In the genomic region with DNA sequence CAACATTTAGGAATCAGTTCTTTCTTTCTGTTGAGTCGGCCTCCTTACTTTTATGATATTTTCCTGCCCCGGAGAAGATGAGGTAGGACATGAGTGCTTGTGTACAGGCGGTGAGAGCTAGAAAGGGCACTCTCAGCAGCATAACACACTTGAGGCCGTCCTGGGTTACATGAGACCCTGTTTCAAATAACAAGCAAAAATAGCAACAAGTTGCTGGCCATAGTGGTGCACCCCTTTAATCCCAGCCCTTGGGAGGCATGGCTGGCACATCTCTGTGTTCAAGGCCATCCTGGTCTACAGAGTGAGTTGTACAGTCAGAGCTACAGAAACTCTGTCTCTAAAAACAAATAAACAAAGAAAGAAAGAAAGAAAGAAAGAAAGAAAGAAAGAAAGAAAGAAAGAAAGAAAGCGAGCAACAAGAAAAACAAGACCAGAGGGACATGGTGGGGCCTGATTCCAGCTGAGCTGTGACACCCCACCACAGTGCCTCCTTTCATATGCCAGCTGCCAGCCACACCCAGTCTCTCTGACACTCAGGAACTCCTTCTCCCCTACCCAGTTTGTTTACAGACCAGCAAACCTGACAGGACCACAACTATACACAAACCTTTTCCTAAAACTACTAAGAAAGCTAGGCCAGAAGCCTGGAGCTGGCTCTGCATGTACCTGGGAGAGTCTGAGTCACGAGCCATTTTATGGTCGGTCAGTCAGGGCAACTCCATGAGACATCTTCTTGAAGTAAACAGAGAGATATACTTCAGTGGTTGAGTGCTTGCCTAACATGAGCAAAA, we compare ENCODE assay signal across 8 mouse cellular contexts. TPM values are rescaled to one million over a fixed set of nuclear protein-coding genes. Genes with fewer than 3 reads are reported as not detected.
DNase-seq lines count a peak whose midpoint lies in the region; ATAC-seq and TF ChIP-seq lines count a peak whose summit lies in the region.

No protein-coding gene starts in this region.

- H3K27ac ChIP-seq in kidney, embryonic 15.5 days, result peak overlapping the region; percentile 98
- peak overlapping the region; percentile 99 for H3K27ac ChIP-seq in forebrain, embryonic 15.5 days (replicated peaks)
- H3K27ac ChIP-seq in liver, embryonic 14.5 days, result peak overlapping the region; percentile 70
- H3K27ac ChIP-seq in stomach, embryonic 15.5 days, result peak overlapping the region; percentile 98; the same call in 1 of the 2 replicates

- WGBS in kidney, embryonic 15.5 days, result 69% methylated on average over 7 of the region's 7 CpGs
- WGBS in forebrain, embryonic 15.5 days, result 87% methylated on average over 7 of the region's 7 CpGs
- 62% methylated on average over 7 of the region's 7 CpGs for WGBS in liver, embryonic 14.5 days (ENCODE audit: insufficient replicate concordance)
- WGBS in stomach, embryonic 15.5 days, result 66% methylated on average over 7 of the region's 7 CpGs

- TF ChIP-seq EP300 in liver, embryonic 14.5 days (IDR thresholded peaks at IDR 0.05; ENCODE audit: low read depth), result no peak

- peaks cover 16% of the 10 kb centered on the region; the same call in 1 of the 2 replicates for H3K36me3 ChIP-seq in kidney, embryonic 15.5 days
- H3K36me3 ChIP-seq in forebrain, embryonic 15.5 days, result peaks cover 28% of the 10 kb centered on the region
- no peaks in the 10 kb centered on the region for H3K36me3 ChIP-seq in liver, embryonic 14.5 days (replicated peaks; ENCODE audit: control insufficient read depth, insufficient read depth, low read depth)
- no peaks in the 10 kb centered on the region for H3K36me3 ChIP-seq in stomach, embryonic 15.5 days

- H3K4me3 ChIP-seq in kidney, embryonic 15.5 days (replicated peaks), result peak overlapping the region; percentile 59
- H3K4me3 ChIP-seq in forebrain, embryonic 15.5 days, result peak overlapping the region; percentile 53; the same call in 1 of the 2 replicates
- peak overlapping the region in 1 of 2 experiments; percentile 74; a peak in 2 of 4 replicates for H3K4me3 ChIP-seq in liver, embryonic 14.5 days (ENCODE audit: insufficient read depth in 1 of 2, low read depth in 2 of 2, low read length in 2 of 2)
- H3K4me3 ChIP-seq in stomach, embryonic 15.5 days (replicated peaks), result peak overlapping the region; percentile 62

- H3K9ac ChIP-seq in kidney, embryonic 15.5 days, result peak overlapping the region; percentile 62; the same call in 1 of the 2 replicates
- H3K9ac ChIP-seq in forebrain, embryonic 15.5 days (replicated peaks), result no peak overlapping the region
- peak overlapping the region; percentile 20; the same call in 1 of the 2 replicates for H3K9ac ChIP-seq in liver, embryonic 14.5 days (replicated peaks)
- H3K9ac ChIP-seq in stomach, embryonic 15.5 days, result no peak overlapping the region; the same call in 1 of the 2 replicates

- H3K27me3 ChIP-seq in kidney, embryonic 15.5 days, result no peaks in the 10 kb centered on the region
- H3K27me3 ChIP-seq in forebrain, embryonic 15.5 days, result no peaks in the 10 kb centered on the region
- H3K27me3 ChIP-seq in liver, embryonic 14.5 days (ENCODE audit: control insufficient read depth, insufficient read depth, low read length), result no peaks in the 10 kb centered on the region
- no peaks in the 10 kb centered on the region for H3K27me3 ChIP-seq in stomach, embryonic 15.5 days (replicated peaks)

- no peak for TF ChIP-seq CTCF in liver, embryonic 14.5 days (IDR thresholded peaks at IDR 0.05; ENCODE audit: low read depth)

- H3K9me3 ChIP-seq in kidney, embryonic 15.5 days (replicated peaks), result no peaks in the 10 kb centered on the region
- H3K9me3 ChIP-seq in forebrain, embryonic 15.5 days, result no peaks in the 10 kb centered on the region
- H3K9me3 ChIP-seq in liver, embryonic 14.5 days (ENCODE audit: control insufficient read depth, low read length), result no peaks in the 10 kb centered on the region
- no peaks in the 10 kb centered on the region for H3K9me3 ChIP-seq in stomach, embryonic 15.5 days

- no peak for DNase-seq in kidney, postnatal 25 days
- DNase-seq in liver, embryonic 14.5 days (ENCODE audit: low read depth in 3 of 3, low spot score in 3 of 3), result no peak
- DNase-seq in ovary, adult 18-20 months (ENCODE audit: low spot score), result no peak
- DNase-seq in urinary bladder, postnatal 10 days (ENCODE audit: low spot score), result no peak
- no peak for DNase-seq in ovary, postnatal 10 days (ENCODE audit: low spot score)

- ATAC-seq in kidney, embryonic 15.5 days (replicated peaks; ENCODE audit: low FRiP score), result no peak
- no peak for ATAC-seq in forebrain, embryonic 15.5 days (replicated peaks)
- no peak for ATAC-seq in liver, embryonic 14.5 days (ENCODE audit: insufficient read depth)
- ATAC-seq in stomach, embryonic 15.5 days (ENCODE audit: insufficient read depth, low FRiP score, low read depth), result no peak

- H3K4me2 ChIP-seq in kidney, embryonic 15.5 days, result peak overlapping the region; percentile 65
- peak overlapping the region; percentile 68 for H3K4me2 ChIP-seq in forebrain, embryonic 15.5 days (replicated peaks)
- peak overlapping the region; percentile 92 for H3K4me2 ChIP-seq in liver, embryonic 14.5 days (ENCODE audit: low read depth)
- peak overlapping the region; percentile 83 for H3K4me2 ChIP-seq in stomach, embryonic 15.5 days

- H3K4me1 ChIP-seq in kidney, embryonic 15.5 days, result peaks cover 39% of the 10 kb centered on the region
- H3K4me1 ChIP-seq in forebrain, embryonic 15.5 days, result peaks cover 24% of the 10 kb centered on the region
- H3K4me1 ChIP-seq in liver, embryonic 14.5 days (replicated peaks; ENCODE audit: control insufficient read depth in 2 of 2, insufficient read depth in 2 of 2, low read length in 1 of 2), result peaks cover 18 to 27% of the 10 kb centered on the region in 2 experiments
- H3K4me1 ChIP-seq in stomach, embryonic 15.5 days, result peaks cover 18% of the 10 kb centered on the region

RNA-seq across cellular contexts. Expression of gene Sfxn3, which starts 9.8 kb away (rescaled TPM):
- polyA plus RNA-seq in kidney, embryonic 15.5 days (2015; fragmentation: Nextera tagmentation; extraction: Ambion mirVana), result 20.2 and 24.4 TPM in 2 replicates
- polyA plus RNA-seq in forebrain, embryonic 15.5 days (2015; fragmentation: Nextera tagmentation; extraction: Ambion mirVana), result 65.0 and 67.6 TPM in 2 replicates
- 2.4 TPM in 2 replicates for polyA plus RNA-seq in liver, embryonic 14.5 days (2012; rRNA removed)
- 1.8 and 2.5 TPM in 2 replicates for polyA plus RNA-seq in liver, embryonic 14.5 days (2014; fragmentation: Nextera tagmentation; extraction: Ambion mirVana)
- polyA plus RNA-seq in stomach, embryonic 15.5 days (2015; fragmentation: Nextera tagmentation; extraction: Ambion mirVana), result 24.3 and 24.5 TPM in 2 replicates

RNA-seq across cellular contexts. Expression of gene Pdzd7, which starts 11.6 kb away (rescaled TPM):
- polyA plus RNA-seq in kidney, embryonic 15.5 days (2015; fragmentation: Nextera tagmentation; extraction: Ambion mirVana), result 0.78 and 1.1 TPM in 2 replicates
- 1.7 and 2.2 TPM in 2 replicates for polyA plus RNA-seq in forebrain, embryonic 15.5 days (2015; fragmentation: Nextera tagmentation; extraction: Ambion mirVana)
- 0.02 and 0.03 TPM in 2 replicates for polyA plus RNA-seq in liver, embryonic 14.5 days (2012; rRNA removed)
- polyA plus RNA-seq in liver, embryonic 14.5 days (2014; fragmentation: Nextera tagmentation; extraction: Ambion mirVana), result not detected in 2 replicates
- polyA plus RNA-seq in stomach, embryonic 15.5 days (2015; fragmentation: Nextera tagmentation; extraction: Ambion mirVana), result 0.27 and 0.33 TPM in 2 replicates

RNA-seq across cellular contexts. Expression of gene Kazald1, which starts 17.9 kb away (rescaled TPM):
- 13.3 and 20.2 TPM in 2 replicates for polyA plus RNA-seq in kidney, embryonic 15.5 days (2015; fragmentation: Nextera tagmentation; extraction: Ambion mirVana)
- 0.70 and 0.73 TPM in 2 replicates for polyA plus RNA-seq in forebrain, embryonic 15.5 days (2015; fragmentation: Nextera tagmentation; extraction: Ambion mirVana)
- 0.15 and 0.22 TPM in 2 replicates for polyA plus RNA-seq in liver, embryonic 14.5 days (2012; rRNA removed)
- polyA plus RNA-seq in liver, embryonic 14.5 days (2014; fragmentation: Nextera tagmentation; extraction: Ambion mirVana), result 0.13 and 0.29 TPM in 2 replicates
- polyA plus RNA-seq in stomach, embryonic 15.5 days (2015; fragmentation: Nextera tagmentation; extraction: Ambion mirVana), result 49.2 and 50.1 TPM in 2 replicates

RNA-seq across cellular contexts. Expression of gene Lzts2, which starts 42.9 kb away (rescaled TPM):
- 66.6 and 72.8 TPM in 2 replicates for polyA plus RNA-seq in kidney, embryonic 15.5 days (2015; fragmentation: Nextera tagmentation; extraction: Ambion mirVana)
- 25.7 and 27.7 TPM in 2 replicates for polyA plus RNA-seq in forebrain, embryonic 15.5 days (2015; fragmentation: Nextera tagmentation; extraction: Ambion mirVana)
- 4.8 and 6.2 TPM in 2 replicates for polyA plus RNA-seq in liver, embryonic 14.5 days (2012; rRNA removed)
- 3.7 and 6.0 TPM in 2 replicates for polyA plus RNA-seq in liver, embryonic 14.5 days (2014; fragmentation: Nextera tagmentation; extraction: Ambion mirVana)
- 65.5 and 69.9 TPM in 2 replicates for polyA plus RNA-seq in stomach, embryonic 15.5 days (2015; fragmentation: Nextera tagmentation; extraction: Ambion mirVana)

RNA-seq across cellular contexts. Expression of gene Mrpl43, which starts 50.9 kb away (rescaled TPM):
- polyA plus RNA-seq in kidney, embryonic 15.5 days (2015; fragmentation: Nextera tagmentation; extraction: Ambion mirVana), result 71.9 and 73.5 TPM in 2 replicates
- 83.9 and 87.1 TPM in 2 replicates for polyA plus RNA-seq in forebrain, embryonic 15.5 days (2015; fragmentation: Nextera tagmentation; extraction: Ambion mirVana)
- 28.9 and 30.5 TPM in 2 replicates for polyA plus RNA-seq in liver, embryonic 14.5 days (2012; rRNA removed)
- 19.6 and 20.5 TPM in 2 replicates for polyA plus RNA-seq in liver, embryonic 14.5 days (2014; fragmentation: Nextera tagmentation; extraction: Ambion mirVana)
- 70.4 and 71.2 TPM in 2 replicates for polyA plus RNA-seq in stomach, embryonic 15.5 days (2015; fragmentation: Nextera tagmentation; extraction: Ambion mirVana)

Comparison
In these comparisons a context has a peak if more than half of its experiments do, and no peak if none do; other contexts are left out.
1. H3K9ac ChIP-seq: peak in kidney, embryonic 15.5 days (single experiment) and liver, embryonic 14.5 days (single experiment); none in forebrain, embryonic 15.5 days (single experiment) and stomach, embryonic 15.5 days (single experiment).
2. Peak in every context shown above with its lines, with median percentiles within 50 percentile points of each other: H3K27ac ChIP-seq and H3K4me2 ChIP-seq.